Mouse (Mus musculus) forebrain, embryonic 10.5 days (tissue): ENCODE data around the gene Ypel2. TPM values are rescaled to one million over a fixed set of nuclear protein-coding genes. Genes with fewer than 3 reads are reported as not detected.

Experiments used
- DNase-seq: peaks from one replicate; pipeline ENCODE4 v3.0.0-alpha.2; 2017; ENCODE audit warnings: low spot score; ENCODE audit errors: extremely low spot score
- H3K27ac ChIP-seq: fragments of 300-500 bp; sonication (generic); 2 replicates; pipeline ENCODE4 v1.5.1; 2016; ENCODE audit warnings: mild to moderate bottlenecking
- H3K27me3 ChIP-seq: fragments of 300-500 bp; sonication (generic); 2 replicates; pipeline ENCODE4 v1.6.1; 2016; ENCODE audit warnings: mild to moderate bottlenecking; ENCODE audit not compliant: poor library complexity, severe bottlenecking
- H3K36me3 ChIP-seq: fragments of 300-500 bp; sonication (generic); replicated peaks from 2 replicates; pipeline ENCODE4 v1.6.1; 2016; ENCODE audit warnings: mild to moderate bottlenecking, moderate library complexity
- H3K4me1 ChIP-seq: fragments of 300-500 bp; sonication (generic); 2 replicates; pipeline ENCODE4 v1.6.1; 2016
- H3K4me3 ChIP-seq: fragments of 300-500 bp; sonication (generic); 2 replicates; pipeline ENCODE4 v1.5.1; 2016; ENCODE audit warnings: mild to moderate bottlenecking, moderate library complexity
- H3K9me3 ChIP-seq: fragments of 300-500 bp; sonication (generic); 2 replicates; pipeline ENCODE4 v1.6.1; 2016; ENCODE audit warnings: mild to moderate bottlenecking, moderate library complexity
- WGBS: fragments of 180-500 bp; shearing (Covaris S2); methylation state at CpG from one replicate; pipeline ENCODE4 v1.1.7; 2016; 5-methylcytosine and 5-hydroxymethylcytosine counted together
- polyA plus RNA-seq: library from polyadenylated mRNA; unstranded; fragments of >200 nt; fragmentation: Nextera tagmentation; extraction: Ambion mirVana; gene quantifications from 2 replicates; pipeline ENCODE4 v1.2.1, GENCODE M21; 2016

Ypel2 gene
- polyA plus RNA-seq, 1 experiment from 2014 or later, result 2.9 TPM

- DNase-seq, result no peak
- 78% methylated on average over 2 of the region's 2 CpGs for WGBS
- Histone ChIP-seq H3K27me3 (no peaks in the 10 kb centered on the region), H3K27ac (no peak overlapping the region), H3K36me3 (no peaks in the 10 kb centered on the region), H3K4me3 (no peak overlapping the region), H3K4me1 (0 out of 2 replicates have a peak, but pooled peaks cover 10% of the 10 kb centered on the region), H3K9me3 (no peaks in the 10 kb centered on the region)
Observed at GRCm38 (mm10) chr11:86934895-86935294, 58.6 kb downstream of the Ypel2 start.

- Histone ChIP-seq H3K4me3 (no peak overlapping the region), H3K36me3 (no peaks in the 10 kb centered on the region), H3K9me3 (no peaks in the 10 kb centered on the region), H3K4me1 (0 out of 2 replicates have a peak, but pooled peaks cover 10% of the 10 kb centered on the region), H3K27ac (no peak overlapping the region), H3K27me3 (no peaks in the 10 kb centered on the region)
- WGBS, result 91% methylated on average over 2 of the region's 2 CpGs
- no peak for DNase-seq
Observed at GRCm38 (mm10) chr11:86932201-86932600, 61.3 kb downstream of the Ypel2 start.

DNA sequence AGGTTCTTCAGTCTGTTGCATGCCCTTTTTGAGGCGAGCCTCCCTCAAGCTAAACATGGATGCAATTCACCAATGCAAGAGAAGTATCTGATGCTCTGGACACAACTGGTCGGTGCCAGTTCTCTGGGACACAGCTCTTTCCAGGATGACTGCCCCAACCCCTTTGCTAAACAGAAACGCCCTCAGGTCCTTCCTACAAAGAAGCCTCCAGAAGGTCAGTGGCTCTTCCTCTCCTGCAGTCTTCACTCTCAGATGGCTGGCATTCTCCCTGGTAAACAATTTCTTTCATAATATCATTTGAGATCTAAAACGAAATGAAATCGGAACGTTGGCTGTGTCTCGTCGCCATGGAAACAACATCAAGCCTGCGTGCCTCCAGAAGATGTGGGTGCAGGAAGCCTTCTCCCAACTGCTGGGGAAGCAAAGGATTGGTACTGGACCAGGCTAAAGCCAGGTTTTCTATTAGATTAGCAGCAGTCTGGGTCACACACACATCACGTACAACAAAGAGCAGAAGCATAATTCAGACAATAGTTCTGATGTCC lies 62.8 kb downstream of the Ypel2 start:
- Histone ChIP-seq H3K4me1 (0 out of 2 replicates have a peak, but pooled peaks cover 7% of the 10 kb centered on the region), H3K27ac (no peak overlapping the region), H3K36me3 (no peaks in the 10 kb centered on the region), H3K9me3 (no peaks in the 10 kb centered on the region), H3K27me3 (no peaks in the 10 kb centered on the region), H3K4me3 (no peak overlapping the region)
- no peak for DNase-seq
- WGBS, result 84% methylated on average over 10 of the region's 10 CpGs

DNA sequence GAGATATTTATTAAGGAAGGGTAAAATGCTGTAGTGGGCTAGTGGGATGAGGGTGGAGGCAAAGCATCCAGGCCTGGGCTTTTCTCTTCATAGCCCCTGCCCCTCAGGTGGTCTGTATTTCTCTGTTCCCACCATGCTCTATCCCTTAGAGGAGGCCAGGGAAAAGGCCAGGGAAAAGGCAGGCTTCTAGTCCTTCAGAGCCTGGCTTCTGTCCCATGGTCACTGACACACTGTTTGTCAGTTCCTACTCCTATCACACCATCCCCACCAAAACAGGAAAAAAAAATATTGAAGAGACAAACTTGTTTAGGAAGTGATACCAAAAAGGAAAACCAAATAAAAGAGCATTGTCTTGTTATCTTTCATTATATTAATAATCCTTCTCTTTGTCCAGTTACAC lies 63.5 kb downstream of the Ypel2 start:
- H3K4me3 ChIP-seq, result no peak overlapping the region
- DNase-seq, result no peak
- H3K9me3 ChIP-seq, result no peaks in the 10 kb centered on the region
- H3K36me3 ChIP-seq, result no peaks in the 10 kb centered on the region
- no peak overlapping the region for H3K27ac ChIP-seq
- H3K27me3 ChIP-seq, result no peaks in the 10 kb centered on the region
- H3K4me1 ChIP-seq, result 0 out of 2 replicates have a peak, but pooled peaks cover 7% of the 10 kb centered on the region

GRCm38 (mm10) chr11:86929531-86929930 lies 64.0 kb downstream of the Ypel2 start:
- H3K36me3 ChIP-seq, result no peaks in the 10 kb centered on the region
- no peak overlapping the region for H3K4me3 ChIP-seq
- no peak for DNase-seq
- H3K27me3 ChIP-seq, result no peaks in the 10 kb centered on the region
- H3K27ac ChIP-seq, result no peak overlapping the region
- 0 out of 2 replicates have a peak, but pooled peaks cover 7% of the 10 kb centered on the region for H3K4me1 ChIP-seq
- no peaks in the 10 kb centered on the region for H3K9me3 ChIP-seq
- 88% methylated on average over 4 of the region's 4 CpGs for WGBS

GRCm38 (mm10) chr11:86925085-86925638 lies 68.3 kb downstream of the Ypel2 start:
- no peak overlapping the region for H3K27ac ChIP-seq
- peaks cover 5% of the 10 kb centered on the region for H3K4me1 ChIP-seq
- no peaks in the 10 kb centered on the region for H3K27me3 ChIP-seq
- H3K36me3 ChIP-seq, result no peaks in the 10 kb centered on the region
- 85% methylated on average over 9 of the region's 9 CpGs for WGBS
- no peak for DNase-seq
- no peaks in the 10 kb centered on the region for H3K9me3 ChIP-seq
- no peak overlapping the region for H3K4me3 ChIP-seq

DNA sequence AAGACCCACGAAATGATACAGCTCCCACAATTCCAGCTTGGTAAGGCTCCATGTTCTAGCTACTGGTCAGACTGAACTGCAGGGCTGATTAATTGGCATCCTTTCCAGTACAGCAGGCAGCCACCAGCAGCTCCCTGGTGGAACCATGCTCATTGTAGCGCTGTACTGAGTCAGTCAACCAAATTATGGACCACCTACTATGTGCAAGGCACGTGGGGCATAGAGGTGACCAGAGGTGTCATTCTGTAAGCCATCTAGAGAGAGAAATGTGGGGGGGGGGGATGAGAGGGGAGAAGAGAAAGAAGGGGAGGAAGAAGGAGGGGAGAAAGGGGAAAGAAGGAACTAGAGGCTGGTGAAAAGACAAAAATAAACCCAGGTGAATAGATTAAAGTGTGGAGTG lies 68.9 kb downstream of the Ypel2 start:
- H3K4me1 ChIP-seq, result peaks cover 11% of the 10 kb centered on the region
- no peak overlapping the region for H3K4me3 ChIP-seq
- H3K36me3 ChIP-seq, result no peaks in the 10 kb centered on the region
- H3K27me3 ChIP-seq, result no peaks in the 10 kb centered on the region
- H3K9me3 ChIP-seq, result no peaks in the 10 kb centered on the region
- H3K27ac ChIP-seq, result no peak overlapping the region
- no peak for DNase-seq
- WGBS, result 86% methylated on average over 3 of the region's 3 CpGs

- peaks cover 13% of the 10 kb centered on the region for H3K4me1 ChIP-seq
- no peaks in the 10 kb centered on the region for H3K9me3 ChIP-seq
- no peak overlapping the region for H3K4me3 ChIP-seq
- H3K27me3 ChIP-seq, result no peaks in the 10 kb centered on the region
- 74% methylated on average over 2 of the region's 2 CpGs for WGBS
- DNase-seq, result no peak
- no peaks in the 10 kb centered on the region for H3K36me3 ChIP-seq
- H3K27ac ChIP-seq, result no peak overlapping the region
Observed at GRCm38 (mm10) chr11:86923654-86924053, 69.9 kb downstream of the Ypel2 start.

- 84% methylated on average over 2 of the region's 2 CpGs for WGBS
- no peak for DNase-seq
Observed at GRCm38 (mm10) chr11:86922029-86922428, 71.5 kb downstream of the Ypel2 start.

GRCm38 (mm10) chr11:86921335-86921734 lies 72.2 kb downstream of the Ypel2 start:
- WGBS, result 90% methylated on average over 6 of the region's 6 CpGs
- no peak overlapping the region for H3K4me3 ChIP-seq
- DNase-seq, result no peak
- peaks cover 13% of the 10 kb centered on the region for H3K4me1 ChIP-seq
- H3K9me3 ChIP-seq, result no peaks in the 10 kb centered on the region
- H3K36me3 ChIP-seq, result no peaks in the 10 kb centered on the region
- no peak overlapping the region for H3K27ac ChIP-seq
- H3K27me3 ChIP-seq, result no peaks in the 10 kb centered on the region

More at GRCm38 (mm10) chr11:86922029-86922428, 71.5 kb downstream of the Ypel2 start:
- H3K4me1 ChIP-seq, result peaks cover 13% of the 10 kb centered on the region
- no peaks in the 10 kb centered on the region for H3K9me3 ChIP-seq
- H3K36me3 ChIP-seq, result no peaks in the 10 kb centered on the region
- no peak overlapping the region for H3K27ac ChIP-seq
- no peaks in the 10 kb centered on the region for H3K27me3 ChIP-seq
- no peak overlapping the region for H3K4me3 ChIP-seq

GRCm38 (mm10) chr11:86920111-86921080 lies 73.1 kb downstream of the Ypel2 start:
- Histone ChIP-seq H3K27me3 (no peaks in the 10 kb centered on the region), H3K9me3 (no peaks in the 10 kb centered on the region), H3K4me1 (peaks cover 13% of the 10 kb centered on the region), H3K4me3 (no peak overlapping the region), H3K36me3 (no peaks in the 10 kb centered on the region), H3K27ac (peak overlapping the region; percentile 42)
- no peak for DNase-seq
- WGBS, result 77% methylated on average over 20 of the region's 20 CpGs

GRCm38 (mm10) chr11:86919468-86919867 lies 74.0 kb downstream of the Ypel2 start:
- no peaks in the 10 kb centered on the region for H3K36me3 ChIP-seq
- DNase-seq, result no peak
- H3K9me3 ChIP-seq, result no peaks in the 10 kb centered on the region
- WGBS, result 95% methylated on average over 7 of the region's 7 CpGs
- no peak overlapping the region for H3K27ac ChIP-seq
- H3K4me3 ChIP-seq, result no peak overlapping the region
- H3K4me1 ChIP-seq, result peaks cover 13% of the 10 kb centered on the region
- H3K27me3 ChIP-seq, result no peaks in the 10 kb centered on the region

- no peak overlapping the region for H3K4me3 ChIP-seq
- no peaks in the 10 kb centered on the region for H3K27me3 ChIP-seq
- peaks cover 13% of the 10 kb centered on the region for H3K4me1 ChIP-seq
- H3K9me3 ChIP-seq, result no peaks in the 10 kb centered on the region
- WGBS, result 92% methylated on average over 2 of the region's 2 CpGs
- H3K36me3 ChIP-seq, result no peaks in the 10 kb centered on the region
- H3K27ac ChIP-seq, result no peak overlapping the region
- no peak for DNase-seq
Observed at GRCm38 (mm10) chr11:86917536-86917935, 76.0 kb downstream of the Ypel2 start.
